Mouse (Mus musculus) brown adipose tissue, adult 24 weeks (tissue): ENCODE measurements around the gene Rad51b. TPM values are rescaled to one million over a fixed set of nuclear protein-coding genes. Genes with fewer than 3 reads are reported as not detected.

Experiments used
- H3K27ac ChIP-seq: fragments of 200-500 bp; replicated peaks from 2 replicates; pipeline ENCODE4 v1.5.1; 2012; ENCODE audit warnings: low read depth, mild to moderate bottlenecking, low read length
- H3K4me1 ChIP-seq: fragments of 200-500 bp; 2 replicates; pipeline ENCODE4 v1.6.1; 2012; ENCODE audit warnings: low read length, mixed read lengths; ENCODE audit not compliant: control insufficient read depth, insufficient read depth, insufficient read length
- H3K4me3 ChIP-seq: fragments of 200-500 bp; 2 replicates; pipeline ENCODE4 v1.5.1; 2012; ENCODE audit warnings: low read depth, mild to moderate bottlenecking, low read length, moderate library complexity; ENCODE audit not compliant: insufficient read depth
- polyA plus RNA-seq: library from polyadenylated mRNA; stranded (reverse); fragments of >200 nt; gene quantifications from 2 replicates; pipeline ENCODE4 v1.2.4, GENCODE M21; 2012; ENCODE audit not compliant: missing spikeins, insufficient read depth, insufficient read length

Rad51b gene
- polyA plus RNA-seq, 1 experiment, result 0.75 TPM

DNA sequence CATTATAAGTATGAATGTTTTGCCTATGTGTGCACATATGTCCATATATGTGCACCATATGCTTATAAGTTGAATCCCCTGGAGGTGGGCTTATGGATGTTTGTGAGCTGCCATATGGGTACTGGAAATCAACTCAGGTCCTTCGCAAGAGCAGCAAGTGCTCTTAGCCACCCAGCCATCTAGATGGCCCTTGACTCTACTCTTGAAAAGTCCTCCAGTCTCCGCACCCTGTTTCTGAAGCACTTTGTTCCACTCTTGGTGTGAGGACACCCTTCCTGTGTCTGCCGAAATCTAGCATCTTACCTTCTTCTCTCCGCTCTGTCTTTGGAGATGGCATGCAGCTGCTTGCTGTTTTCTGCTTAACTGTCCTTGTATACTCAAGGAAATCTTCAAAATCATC, 291.7 kb downstream of the Rad51b start:
- Histone ChIP-seq H3K4me1 (no peaks in the 10 kb centered on the region), H3K4me3 (no peak overlapping the region), H3K27ac (no peak overlapping the region)

DNA sequence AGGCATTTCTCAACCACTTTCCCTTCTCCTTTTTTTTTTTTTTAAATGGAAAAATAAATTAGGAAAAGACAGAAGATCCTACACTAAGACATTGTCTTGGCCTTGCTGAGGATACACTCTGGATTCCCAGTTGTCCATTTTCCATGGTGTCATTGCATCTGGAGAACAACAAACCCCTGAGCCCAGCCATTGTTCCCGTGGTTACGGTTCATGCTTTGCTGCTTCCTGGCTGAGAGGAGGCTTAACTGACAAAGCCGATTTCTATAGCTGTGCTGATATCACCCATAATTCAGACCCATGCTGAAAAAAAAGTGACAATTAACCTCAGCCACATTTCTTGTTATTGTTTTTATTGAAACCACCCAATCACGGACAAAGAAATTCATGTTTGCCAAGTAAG, 295.1 kb downstream of the Rad51b start:
- H3K4me3 ChIP-seq, result no peak overlapping the region
- no peak overlapping the region for H3K27ac ChIP-seq
- H3K4me1 ChIP-seq, result no peaks in the 10 kb centered on the region

DNA sequence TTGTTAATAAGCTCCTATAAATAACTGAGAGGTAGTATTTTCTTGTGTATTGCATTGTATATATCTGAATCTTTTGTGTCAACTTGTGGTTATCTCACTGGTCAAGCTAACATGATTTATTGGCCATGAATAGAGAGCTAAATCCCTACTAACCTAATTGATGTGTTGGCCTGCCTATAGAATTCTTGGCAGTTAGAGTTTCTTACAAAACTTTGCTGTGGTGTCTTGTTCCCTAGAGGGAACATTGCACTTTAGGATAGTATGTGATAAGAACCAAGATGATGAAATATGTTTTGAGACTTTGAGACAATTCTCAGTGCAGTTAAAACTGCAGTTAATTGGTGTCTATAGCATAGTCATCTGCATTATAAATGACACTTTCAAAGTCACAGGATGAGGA, 299.8 kb downstream of the Rad51b start:
- no peak overlapping the region for H3K4me3 ChIP-seq
- peaks cover 11% of the 10 kb centered on the region for H3K4me1 ChIP-seq
- no peak overlapping the region for H3K27ac ChIP-seq

DNA sequence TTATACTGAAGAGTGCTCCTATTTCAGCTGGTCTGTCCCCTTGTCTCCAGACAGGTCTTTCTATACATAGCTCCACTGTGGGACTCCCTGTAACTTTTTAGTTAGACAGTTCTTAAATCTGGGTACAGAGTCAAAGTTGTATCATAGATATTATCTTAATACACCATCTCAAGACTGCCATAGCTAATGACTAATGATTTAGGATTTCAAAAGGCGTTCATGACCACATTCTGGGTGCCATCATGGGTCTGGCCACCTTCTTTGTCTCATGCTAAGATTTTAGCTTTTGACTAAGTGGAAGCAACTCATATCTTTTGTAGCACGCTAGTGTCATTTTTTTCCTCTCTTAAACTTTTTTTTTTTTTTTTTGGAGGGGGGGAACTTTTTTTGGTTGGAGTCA, 300.3 kb downstream of the Rad51b start:
- H3K4me3 ChIP-seq, result no peak overlapping the region
- H3K27ac ChIP-seq, result no peak overlapping the region
- H3K4me1 ChIP-seq, result peaks cover 11% of the 10 kb centered on the region

GRCm38 (mm10) chr12:79597786-79598185, 300.7 kb downstream of the Rad51b start:
- no peak overlapping the region for H3K4me3 ChIP-seq
- H3K4me1 ChIP-seq, result peaks cover 11% of the 10 kb centered on the region
- H3K27ac ChIP-seq, result no peak overlapping the region

DNA sequence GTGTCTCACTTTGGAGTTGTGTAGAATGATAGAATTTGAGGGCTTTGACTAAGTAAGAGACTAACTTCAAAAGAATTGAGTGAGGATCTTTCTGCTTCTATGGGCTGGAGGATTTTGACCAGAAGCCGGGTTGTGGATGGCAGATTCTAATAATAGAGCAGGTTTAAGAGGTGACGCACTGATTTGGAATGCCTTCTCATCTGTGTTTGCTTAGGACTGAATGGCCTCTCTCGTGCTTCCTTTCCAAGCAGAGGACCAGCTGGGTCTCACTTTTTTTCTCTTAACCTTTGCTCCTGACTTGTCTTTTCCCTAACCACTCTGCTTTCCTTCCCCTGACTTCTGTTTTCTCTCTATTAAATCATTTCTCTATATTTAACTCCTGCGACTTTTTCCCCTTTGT, 301.4 kb downstream of the Rad51b start:
- H3K4me3 ChIP-seq, result no peak overlapping the region
- peak overlapping the region; percentile 38; the same call in 1 of the 2 replicates for H3K27ac ChIP-seq
- peaks cover 11% of the 10 kb centered on the region for H3K4me1 ChIP-seq

DNA sequence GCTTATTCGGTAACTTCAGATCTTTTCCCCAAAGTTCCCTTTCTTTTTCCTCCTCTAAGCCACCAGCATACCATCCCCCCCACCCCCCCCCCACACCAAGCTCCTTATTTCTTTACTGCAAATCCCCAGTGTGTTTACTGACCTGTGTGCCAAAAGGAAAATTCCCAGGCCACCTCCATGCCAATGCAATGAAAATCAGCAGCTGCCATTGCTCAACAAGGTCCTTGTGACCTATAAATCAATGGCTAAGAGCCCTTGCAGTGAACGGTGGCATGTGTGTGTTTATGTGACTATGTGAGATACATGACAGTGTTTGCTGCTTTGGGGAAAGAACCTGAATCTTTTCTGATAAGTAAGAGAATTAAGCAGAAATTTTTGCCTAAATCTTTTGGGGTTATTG, 301.8 kb downstream of the Rad51b start:
- peaks cover 11% of the 10 kb centered on the region for H3K4me1 ChIP-seq
- no peak overlapping the region for H3K4me3 ChIP-seq
- no peak overlapping the region for H3K27ac ChIP-seq

DNA sequence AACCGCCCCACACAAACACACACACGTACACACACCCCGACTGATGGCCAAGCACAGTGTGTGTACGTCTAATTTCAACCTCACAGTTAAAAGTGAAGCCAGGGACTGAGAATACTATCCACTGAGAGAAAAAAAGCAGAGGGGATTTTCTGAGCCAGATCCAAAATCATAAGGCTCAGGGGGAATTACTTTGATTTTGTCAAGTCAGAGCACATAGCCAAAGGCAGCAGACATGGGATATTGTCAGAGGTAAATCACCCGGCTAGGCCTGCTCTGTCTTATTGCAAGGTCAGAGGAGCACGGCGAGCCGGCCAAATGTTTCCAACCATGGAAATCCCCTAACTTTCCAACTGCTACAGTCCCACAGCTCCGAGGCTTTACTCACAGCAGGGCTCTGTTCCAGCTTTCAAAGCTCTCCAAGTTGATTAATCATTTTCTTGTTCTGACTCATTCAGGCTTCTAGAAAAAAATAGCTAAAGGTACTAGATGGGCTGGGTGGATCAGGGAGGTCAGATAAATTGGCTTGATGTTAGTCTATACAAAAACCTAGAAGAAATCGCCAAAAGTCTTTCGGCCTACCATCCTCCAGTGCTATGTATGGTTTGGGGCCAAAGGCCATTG, 303.2 kb downstream of the Rad51b start:
- H3K27ac ChIP-seq, result peak overlapping the region; percentile 91
- H3K4me1 ChIP-seq, result peaks cover 11% of the 10 kb centered on the region
- H3K4me3 ChIP-seq, result no peak overlapping the region

DNA sequence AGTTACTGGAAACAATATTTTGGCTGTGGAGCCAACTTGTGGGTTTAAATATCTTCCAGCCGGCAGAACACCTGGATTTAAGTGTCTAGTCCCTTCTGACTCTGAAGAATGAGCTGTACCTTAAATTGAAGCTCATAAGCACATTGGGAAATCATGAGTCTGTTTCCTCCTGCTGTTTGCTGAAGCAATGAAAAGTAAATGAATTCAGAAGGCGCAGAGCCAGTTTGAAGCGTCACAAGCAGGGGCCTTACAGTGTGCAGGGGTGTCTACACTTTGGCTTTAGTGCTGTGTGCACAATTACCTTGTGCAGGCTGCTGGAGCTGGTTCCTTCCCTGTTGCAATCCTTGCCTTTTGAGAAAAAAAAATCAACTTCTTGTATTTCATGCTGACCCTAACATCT, 305.6 kb downstream of the Rad51b start:
- Histone ChIP-seq H3K27ac (no peak overlapping the region), H3K4me1 (peaks cover 11% of the 10 kb centered on the region), H3K4me3 (no peak overlapping the region)

DNA sequence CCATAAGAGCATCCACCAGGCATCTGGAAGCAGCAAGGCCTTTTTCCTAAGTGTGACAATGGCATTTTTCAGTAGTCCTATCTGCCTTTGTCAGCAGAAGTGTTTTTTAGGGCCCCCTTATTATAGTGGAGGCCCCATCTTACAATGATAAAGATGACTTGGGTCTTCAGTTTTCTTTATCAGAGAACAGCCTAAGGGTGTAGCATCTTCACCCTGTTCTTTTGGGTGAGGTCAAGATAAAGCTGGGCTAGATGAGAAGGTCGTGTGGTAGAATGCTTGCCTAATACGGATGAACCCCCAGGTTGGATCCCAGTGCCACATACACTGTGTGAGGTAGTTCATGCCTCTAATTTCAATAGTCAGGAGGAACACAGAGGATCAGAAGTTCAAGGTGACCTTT, 307.8 kb downstream of the Rad51b start:
- Histone ChIP-seq H3K27ac (no peak overlapping the region), H3K4me1 (peaks cover 4% of the 10 kb centered on the region), H3K4me3 (no peak overlapping the region)

DNA sequence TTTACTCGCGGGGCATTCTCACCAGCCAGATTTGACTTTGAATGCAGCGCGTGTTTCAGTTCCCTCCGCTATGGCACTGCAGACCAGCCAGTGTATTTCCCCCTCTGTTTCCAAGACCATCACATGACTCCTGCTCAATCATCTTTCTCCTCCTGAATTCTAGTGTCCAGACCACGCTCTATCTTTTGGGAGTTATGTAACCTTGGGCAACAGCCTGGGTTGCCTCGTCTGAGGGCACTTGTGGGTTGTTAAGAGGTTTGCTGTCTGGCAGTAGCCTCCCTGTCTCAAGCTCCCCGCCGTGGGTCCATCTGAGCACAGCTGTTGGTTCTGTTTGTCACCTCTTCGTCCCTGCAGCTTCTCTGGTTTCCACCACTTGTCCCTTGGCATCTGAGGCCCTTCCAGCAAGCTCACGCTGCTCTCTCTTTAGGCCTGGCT, 309.1 kb downstream of the Rad51b start:
- no peaks in the 10 kb centered on the region; the same call in 1 of the 2 replicates for H3K4me1 ChIP-seq
- H3K4me3 ChIP-seq, result no peak overlapping the region
- no peak overlapping the region for H3K27ac ChIP-seq

- no peak overlapping the region for H3K4me3 ChIP-seq
- H3K27ac ChIP-seq, result no peak overlapping the region
- H3K4me1 ChIP-seq, result peaks cover 4% of the 10 kb centered on the region; the same call in 1 of the 2 replicates
Measured at GRCm38 (mm10) chr12:79609399-79610010, 312.4 kb downstream of the Rad51b start.

DNA sequence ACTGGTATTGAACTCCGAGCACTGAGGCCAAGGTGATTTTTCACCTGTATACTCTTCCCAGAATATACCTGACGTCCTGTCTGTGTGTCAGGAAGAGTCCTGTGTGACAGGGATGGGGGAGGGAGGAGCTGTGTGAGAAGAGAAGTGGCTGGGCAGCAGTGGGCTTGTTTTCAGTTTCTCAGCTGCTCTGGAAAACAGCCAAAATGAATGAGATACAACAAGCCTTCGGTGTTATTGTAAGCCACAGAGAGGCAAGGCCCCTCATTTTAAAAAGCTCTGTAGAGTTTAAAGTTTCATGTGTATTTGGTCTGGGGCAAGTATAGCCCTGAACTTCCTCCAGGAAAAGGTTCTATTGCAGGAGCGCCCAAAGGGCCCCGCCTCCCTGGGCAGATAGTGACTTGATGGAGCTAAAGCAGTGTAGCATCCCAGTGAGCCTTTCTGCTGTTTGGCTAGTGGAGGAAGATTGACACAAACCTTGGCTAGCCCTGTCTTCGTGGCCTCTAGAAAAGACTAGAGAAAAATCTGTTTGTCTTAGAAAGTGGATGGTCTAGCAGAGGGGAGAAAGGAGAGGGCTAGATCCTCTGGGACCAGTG, 313.5 kb downstream of the Rad51b start:
- no peak overlapping the region for H3K27ac ChIP-seq
- H3K4me1 ChIP-seq, result peaks cover 4% of the 10 kb centered on the region; the same call in 1 of the 2 replicates

DNA sequence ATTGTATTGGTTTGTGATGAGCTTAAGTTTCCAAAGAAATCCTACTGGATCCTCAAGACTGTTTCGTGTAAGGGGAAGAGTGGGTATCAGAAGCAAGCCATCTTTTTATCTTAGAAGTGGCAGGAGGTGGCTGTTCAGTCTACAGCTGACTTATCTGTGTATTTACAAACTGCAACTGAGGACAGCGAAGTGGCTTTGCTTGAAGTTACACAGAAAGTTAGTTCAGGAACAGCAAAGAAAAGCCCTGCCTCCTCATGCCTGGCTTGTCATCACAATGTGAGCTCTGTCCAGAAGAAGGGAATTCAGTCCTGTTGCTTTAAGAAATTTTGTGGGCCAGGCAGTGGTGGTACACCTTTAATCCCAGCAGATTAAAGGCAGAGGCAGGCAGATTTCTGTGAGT, 314.6 kb downstream of the Rad51b start:
- Histone ChIP-seq H3K4me1 (peaks cover 4% of the 10 kb centered on the region; the same call in 1 of the 2 replicates), H3K27ac (no peak overlapping the region), H3K4me3 (no peak overlapping the region)

More for the DNA sequence above, 313.5 kb downstream of the Rad51b start:
- H3K4me3 ChIP-seq, result no peak overlapping the region

GRCm38 (mm10) chr12:79612334-79613060, 315.4 kb downstream of the Rad51b start:
- H3K27ac ChIP-seq, result peak overlapping the region; percentile 33
- peaks cover 4% of the 10 kb centered on the region; the same call in 1 of the 2 replicates for H3K4me1 ChIP-seq

More at GRCm38 (mm10) chr12:79612334-79613060, 315.4 kb downstream of the Rad51b start:
- no peak overlapping the region for H3K4me3 ChIP-seq
